In the genomic region with DNA sequence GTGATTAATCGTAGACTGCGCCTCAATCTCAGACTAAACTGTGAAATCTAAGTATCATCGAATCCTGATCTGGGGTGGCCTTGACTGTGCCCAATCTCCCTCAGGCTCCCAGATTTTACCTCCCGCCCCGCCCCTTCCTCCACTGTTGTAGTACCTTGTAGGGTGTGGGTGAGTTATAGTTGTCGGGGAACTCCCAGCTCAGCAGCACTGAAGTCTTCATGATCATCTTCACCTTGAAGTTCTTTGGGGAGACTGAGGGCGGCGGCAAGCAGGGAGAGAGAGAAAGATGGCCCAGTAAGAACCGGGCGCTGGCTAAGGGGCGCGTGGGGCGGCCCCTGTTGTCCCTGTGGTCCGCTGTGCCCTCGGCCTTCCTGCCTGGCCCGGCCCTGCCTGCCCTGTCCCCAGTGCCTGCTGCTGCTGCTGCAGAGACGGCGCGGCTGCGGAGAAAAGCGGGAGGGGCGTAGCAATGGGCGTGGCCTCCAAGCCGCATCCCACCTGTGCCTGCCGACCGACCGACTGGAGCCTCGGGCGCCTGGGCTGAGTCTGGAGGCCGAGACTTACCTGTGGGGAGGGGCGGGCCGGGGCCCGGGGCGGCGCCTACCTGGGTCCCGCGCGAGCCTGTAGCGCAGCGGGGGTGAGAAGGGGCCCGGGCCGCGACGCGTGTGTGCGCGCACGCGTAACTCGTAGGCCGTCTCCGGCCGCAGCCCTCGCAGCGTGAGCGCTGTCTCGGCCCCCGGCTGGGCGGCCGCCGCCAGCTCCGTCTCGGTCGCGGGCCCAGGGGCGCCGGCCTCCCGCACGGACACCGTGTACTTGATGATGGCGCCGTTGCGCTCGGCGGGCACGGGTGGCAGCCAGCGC, we compare ENCODE assay signal across 8 mouse cellular contexts. TPM values are rescaled to one million over a fixed set of nuclear protein-coding genes. Genes with fewer than 3 reads are reported as not detected.
A peak's percentile ranks its signal among the peaks of the same experiment; 100 is the strongest.
DNase-seq lines count a peak whose midpoint lies in the region; ATAC-seq and TF ChIP-seq lines count a peak whose summit lies in the region.

No protein-coding gene starts in this region.

- WGBS in heart, embryonic 13.5 days = 18% methylated on average over 68 of the region's 77 CpGs
- 25% methylated on average over 59 of the region's 77 CpGs for WGBS in heart, postnatal 0 days
- WGBS in midbrain, embryonic 10.5 days = 11% methylated on average over 77 of the region's 77 CpGs
- 21% methylated on average over 63 of the region's 77 CpGs for WGBS in stomach, embryonic 16.5 days

- peak; percentile 9; the same call in 1 of the 2 replicates for ATAC-seq in heart, embryonic 13.5 days (ENCODE audit: extremely low read depth, insufficient number of reproducible peaks, low FRiP score, low TSS enrichment)
- peak; percentile 49 for ATAC-seq in heart, postnatal 0 days (ENCODE audit: insufficient read depth, low read depth)
- peak; percentile 84 for ATAC-seq in stomach, embryonic 16.5 days (ENCODE audit: insufficient read depth, low FRiP score)

- no peak for TF ChIP-seq CTCF in heart, postnatal 0 days (IDR thresholded peaks at IDR 0.05; ENCODE audit: low read depth)

- H3K27ac ChIP-seq in heart, embryonic 13.5 days (replicated peaks) = 0 out of 2 replicates have a peak overlapping the region, but pooled peaks have one; percentile 17
- no peak overlapping the region for H3K27ac ChIP-seq in heart, postnatal 0 days (ENCODE audit: low read depth)
- peak overlapping the region; percentile 83 for H3K27ac ChIP-seq in midbrain, embryonic 10.5 days (replicated peaks)
- peak overlapping the region; percentile 72 for H3K27ac ChIP-seq in stomach, embryonic 16.5 days (ENCODE audit: low read length)

- no peaks in the 10 kb centered on the region for H3K9me3 ChIP-seq in heart, embryonic 13.5 days
- H3K9me3 ChIP-seq in heart, postnatal 0 days (replicated peaks; ENCODE audit: control insufficient read depth, low read length) = no peaks in the 10 kb centered on the region
- no peaks in the 10 kb centered on the region for H3K9me3 ChIP-seq in midbrain, embryonic 10.5 days (replicated peaks)
- no peaks in the 10 kb centered on the region for H3K9me3 ChIP-seq in stomach, embryonic 16.5 days (replicated peaks; ENCODE audit: control insufficient read depth, low read length)

- H3K4me3 ChIP-seq in heart, embryonic 13.5 days = peak overlapping the region; percentile 56
- peak overlapping the region; percentile 49 for H3K4me3 ChIP-seq in heart, postnatal 0 days (ENCODE audit: low read depth, low read length)
- peak overlapping the region; percentile 65 for H3K4me3 ChIP-seq in midbrain, embryonic 10.5 days
- H3K4me3 ChIP-seq in stomach, embryonic 16.5 days (replicated peaks; ENCODE audit: low read length) = peak overlapping the region; percentile 51

- H3K9ac ChIP-seq in heart, embryonic 13.5 days = peak overlapping the region; percentile 82
- H3K9ac ChIP-seq in heart, postnatal 0 days (replicated peaks; ENCODE audit: low read depth, low read length) = peak overlapping the region; percentile 34; the same call in 1 of the 2 replicates
- peak overlapping the region; percentile 75 for H3K9ac ChIP-seq in stomach, embryonic 16.5 days (ENCODE audit: low read length)

- peaks cover 23% of the 10 kb centered on the region for H3K4me1 ChIP-seq in heart, embryonic 13.5 days
- H3K4me1 ChIP-seq in heart, postnatal 0 days (ENCODE audit: control insufficient read depth, insufficient read depth) = peaks cover 5% of the 10 kb centered on the region; the same call in 1 of the 2 replicates
- H3K4me1 ChIP-seq in midbrain, embryonic 10.5 days = peaks cover 21% of the 10 kb centered on the region
- H3K4me1 ChIP-seq in stomach, embryonic 16.5 days (ENCODE audit: control insufficient read depth, insufficient read depth, low read length) = peaks cover 8% of the 10 kb centered on the region; the same call in 1 of the 2 replicates

- no peak for TF ChIP-seq EP300 in heart, postnatal 0 days (IDR thresholded peaks at IDR 0.05; ENCODE audit: low read depth)

- H3K36me3 ChIP-seq in heart, embryonic 13.5 days = peaks cover 84% of the 10 kb centered on the region
- H3K36me3 ChIP-seq in heart, postnatal 0 days (replicated peaks; ENCODE audit: control insufficient read depth, insufficient read depth, low read length) = peaks cover 54% of the 10 kb centered on the region
- peaks cover 94% of the 10 kb centered on the region for H3K36me3 ChIP-seq in midbrain, embryonic 10.5 days
- H3K36me3 ChIP-seq in stomach, embryonic 16.5 days (ENCODE audit: control insufficient read depth, insufficient read depth, low read length) = peaks cover 17% of the 10 kb centered on the region

- intact Hi-C loops in left cerebral cortex, postnatal 14 days (cut with DNase I) = loop anchor here (5.0 kb wide), 2 partner anchors 47 to 127 kb away; partner anchors contain the start of gene Gm20219

- no peak for DNase-seq in heart, adult 18-20 months
- peak; percentile 39 to 48 for DNase-seq in cerebellum, postnatal 36 days
- no peak for DNase-seq in heart, postnatal 0 days (ENCODE audit: low spot score)
- peak; percentile 66 to 74 for DNase-seq in kidney, postnatal 36 days
- DNase-seq in midbrain, embryonic 10.5 days (ENCODE audit: low spot score) = peak; percentile 67
- no peak for DNase-seq in left cerebral cortex, postnatal 14 days (ENCODE audit: low spot score in 2 of 2)

- H3K4me2 ChIP-seq in heart, embryonic 13.5 days = peak overlapping the region; percentile 89
- H3K4me2 ChIP-seq in heart, postnatal 0 days (ENCODE audit: low read depth, low read length) = peak overlapping the region; percentile 88
- H3K4me2 ChIP-seq in stomach, embryonic 16.5 days (ENCODE audit: low read depth, low read length) = peak overlapping the region; percentile 83

- H3K27me3 ChIP-seq in heart, embryonic 13.5 days (replicated peaks) = peaks cover 14% of the 10 kb centered on the region
- no peaks in the 10 kb centered on the region for H3K27me3 ChIP-seq in heart, postnatal 0 days (ENCODE audit: control insufficient read depth, insufficient read depth, low read length)
- H3K27me3 ChIP-seq in midbrain, embryonic 10.5 days (ENCODE audit: low read depth, poor library complexity, severe bottlenecking) = peaks cover 42% of the 10 kb centered on the region
- H3K27me3 ChIP-seq in stomach, embryonic 16.5 days (ENCODE audit: control insufficient read depth, insufficient read depth, low read length) = no peaks in the 10 kb centered on the region

RNA-seq across cellular contexts. Expression of gene Ptprs, which starts 51.3 kb away (rescaled TPM):
- 45.4 and 50.1 TPM in 2 replicates for polyA plus RNA-seq in heart, embryonic 13.5 days (2015; fragmentation: Nextera tagmentation; extraction: Ambion mirVana)
- total RNA-seq in heart, adult 18-20 months (2021) = 10 to 100 TPM; 50.3 to 54.3 TPM
- 136 and 138 TPM in 2 replicates for total RNA-seq in heart, postnatal 0 days (2014; rRNA removed; ENCODE audit: low replicate concordance)
- 15.7 and 15.9 TPM in 2 replicates for polyA plus RNA-seq in heart, postnatal 0 days (2015; fragmentation: Nextera tagmentation; extraction: Ambion mirVana)
- polyA plus RNA-seq in midbrain, embryonic 10.5 days (2016; fragmentation: Nextera tagmentation; extraction: Ambion mirVana) = 89.7 and 131 TPM in 2 replicates
- polyA plus RNA-seq in stomach, embryonic 16.5 days (2015; fragmentation: Nextera tagmentation; extraction: Ambion mirVana) = 58.5 and 61.9 TPM in 2 replicates
- total RNA-seq in left cerebral cortex, postnatal 14 days (2021) = 100 to 1,000 TPM; 644 to 661 TPM

Comparison
In these comparisons a context has a peak if more than half of its experiments do, and no peak if none do; other contexts are left out.
1. ATAC-seq: peak in every context shown above with its lines; median percentile 84 in stomach, embryonic 16.5 days; 49 in heart, postnatal 0 days; 9 in heart, embryonic 13.5 days.
2. DNase-seq: peak in cerebellum, postnatal 36 days (2 of 2), kidney, postnatal 36 days (2 of 2) and midbrain, embryonic 10.5 days (single experiment); none in heart, adult 18-20 months (0 of 2), heart, postnatal 0 days (single experiment) and left cerebral cortex, postnatal 14 days (0 of 2).
3. Peak in every context shown above with its lines, with median percentiles within 50 percentile points of each other: H3K4me2 ChIP-seq, H3K4me3 ChIP-seq and H3K9ac ChIP-seq.